Mouse (Mus musculus): ENCODE measurements around the gene Ccdc175. TPM values are rescaled to one million over a fixed set of nuclear protein-coding genes. Genes with fewer than 3 reads are reported as not detected.
A peak's percentile ranks its signal among the peaks of the same experiment; 100 is the strongest.

Ccdc175 gene
- polyA plus RNA-seq (2012; rRNA removed) = 0.03 TPM in 1 of 2 replicates, not detected in the other

GRCm38 (mm10) chr12:72184929-72185328 is at the start of gene Ccdc175:
Ccdc175 (minus strand) TSS chr12:72185029.
- TF ChIP-seq POLR2A (IDR thresholded peaks at IDR 0.05; ENCODE audit: borderline replicate concordance, extremely low read depth, insufficient read depth, insufficient read length, poor library complexity, severe bottlenecking) (no peak), CTCF (IDR thresholded peaks at IDR 0.05; ENCODE audit: borderline replicate concordance, extremely low read depth, insufficient read depth, insufficient read length) (no peak)
- DNase-seq (ENCODE audit: low read depth) = no peak

GRCm38 (mm10) chr12:72234151-72234550 is 49.3 kb upstream of the Ccdc175 start:
- TF ChIP-seq POLR2A (IDR thresholded peaks at IDR 0.05; ENCODE audit: borderline replicate concordance, extremely low read depth, insufficient read depth, insufficient read length, poor library complexity, severe bottlenecking) = no peak
- no peak for TF ChIP-seq CTCF (IDR thresholded peaks at IDR 0.05; ENCODE audit: borderline replicate concordance, extremely low read depth, insufficient read depth, insufficient read length)
- DNase-seq (ENCODE audit: low read depth) = no peak

GRCm38 (mm10) chr12:72232826-72233790 is 48.3 kb upstream of the Ccdc175 start:
- TF ChIP-seq CTCF (IDR thresholded peaks at IDR 0.05; ENCODE audit: borderline replicate concordance, extremely low read depth, insufficient read depth, insufficient read length) (no peak), POLR2A (IDR thresholded peaks at IDR 0.05; ENCODE audit: borderline replicate concordance, extremely low read depth, insufficient read depth, insufficient read length, poor library complexity, severe bottlenecking) (no peak)
- peak; percentile 53 for DNase-seq (ENCODE audit: low read depth)

GRCm38 (mm10) chr12:72232176-72232575 is 47.3 kb upstream of the Ccdc175 start:
- no peak for DNase-seq (ENCODE audit: low read depth)
- TF ChIP-seq CTCF (IDR thresholded peaks at IDR 0.05; ENCODE audit: borderline replicate concordance, extremely low read depth, insufficient read depth, insufficient read length) (no peak), POLR2A (IDR thresholded peaks at IDR 0.05; ENCODE audit: borderline replicate concordance, extremely low read depth, insufficient read depth, insufficient read length, poor library complexity, severe bottlenecking) (no peak)

- TF ChIP-seq CTCF (IDR thresholded peaks at IDR 0.05; ENCODE audit: borderline replicate concordance, extremely low read depth, insufficient read depth, insufficient read length) (no peak), POLR2A (IDR thresholded peaks at IDR 0.05; ENCODE audit: borderline replicate concordance, extremely low read depth, insufficient read depth, insufficient read length, poor library complexity, severe bottlenecking) (no peak)
- DNase-seq (ENCODE audit: low read depth) = no peak
These were observed 44.8 kb upstream of the Ccdc175 start for GRCm38 (mm10) chr12:72229451-72230196.

GRCm38 (mm10) chr12:72227731-72228130 is 42.9 kb upstream of the Ccdc175 start:
- no peak for DNase-seq (ENCODE audit: low read depth)
- TF ChIP-seq POLR2A (IDR thresholded peaks at IDR 0.05; ENCODE audit: borderline replicate concordance, extremely low read depth, insufficient read depth, insufficient read length, poor library complexity, severe bottlenecking) = no peak

GRCm38 (mm10) chr12:72225371-72225770 is 40.5 kb upstream of the Ccdc175 start:
- TF ChIP-seq CTCF (IDR thresholded peaks at IDR 0.05; ENCODE audit: borderline replicate concordance, extremely low read depth, insufficient read depth, insufficient read length) (no peak), POLR2A (IDR thresholded peaks at IDR 0.05; ENCODE audit: borderline replicate concordance, extremely low read depth, insufficient read depth, insufficient read length, poor library complexity, severe bottlenecking) (no peak)
- DNase-seq (ENCODE audit: low read depth) = no peak

GRCm38 (mm10) chr12:72223557-72224102 is 38.8 kb upstream of the Ccdc175 start:
- DNase-seq (ENCODE audit: low read depth) = no peak
- no peak for TF ChIP-seq POLR2A (IDR thresholded peaks at IDR 0.05; ENCODE audit: borderline replicate concordance, extremely low read depth, insufficient read depth, insufficient read length, poor library complexity, severe bottlenecking)
- no peak for TF ChIP-seq CTCF (IDR thresholded peaks at IDR 0.05; ENCODE audit: borderline replicate concordance, extremely low read depth, insufficient read depth, insufficient read length)

GRCm38 (mm10) chr12:72213554-72213953 is 28.7 kb upstream of the Ccdc175 start:
- no peak for DNase-seq (ENCODE audit: low read depth)
- TF ChIP-seq POLR2A (IDR thresholded peaks at IDR 0.05; ENCODE audit: borderline replicate concordance, extremely low read depth, insufficient read depth, insufficient read length, poor library complexity, severe bottlenecking) = no peak
- no peak for TF ChIP-seq CTCF (IDR thresholded peaks at IDR 0.05; ENCODE audit: borderline replicate concordance, extremely low read depth, insufficient read depth, insufficient read length)

- no peak for DNase-seq (ENCODE audit: low read depth)
- TF ChIP-seq POLR2A (IDR thresholded peaks at IDR 0.05; ENCODE audit: borderline replicate concordance, extremely low read depth, insufficient read depth, insufficient read length, poor library complexity, severe bottlenecking) (no peak), CTCF (IDR thresholded peaks at IDR 0.05; ENCODE audit: borderline replicate concordance, extremely low read depth, insufficient read depth, insufficient read length) (no peak)
These were observed 16.0 kb upstream of the Ccdc175 start for GRCm38 (mm10) chr12:72200828-72201227.

GRCm38 (mm10) chr12:72197925-72198486 is 13.2 kb upstream of the Ccdc175 start:
- peak; percentile 88 for DNase-seq (ENCODE audit: low read depth)
- TF ChIP-seq CTCF (IDR thresholded peaks at IDR 0.05; ENCODE audit: borderline replicate concordance, extremely low read depth, insufficient read depth, insufficient read length) (no peak), POLR2A (IDR thresholded peaks at IDR 0.05; ENCODE audit: borderline replicate concordance, extremely low read depth, insufficient read depth, insufficient read length, poor library complexity, severe bottlenecking) (no peak)
